Mouse (Mus musculus): ENCODE data around the gene Ift57.

DNA sequence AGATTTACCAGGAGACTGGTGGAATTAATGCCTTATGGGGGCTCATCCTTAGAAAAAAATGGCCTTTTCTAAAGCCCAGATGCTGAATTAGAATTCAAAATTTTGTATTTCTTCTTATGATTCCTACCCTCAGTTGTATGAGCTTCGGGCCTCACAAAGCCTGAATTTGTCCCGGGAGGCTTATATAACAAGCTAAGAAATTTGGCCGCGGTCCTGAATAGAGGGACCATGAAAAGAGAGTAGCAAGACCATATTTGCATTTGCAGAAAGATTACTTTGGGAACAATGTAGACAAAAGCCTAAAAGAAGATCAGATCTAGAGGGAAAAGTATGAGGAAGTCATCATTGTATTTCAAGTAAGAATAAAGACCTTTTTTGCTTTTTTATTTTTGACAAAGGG is 14.1 kb upstream of the Ift57 start:
- TF ChIP-seq CTCF (conservative IDR thresholded peaks at IDR 0.05; ENCODE audit: low read length) (no peak), POU5F1 (IDR thresholded peaks at IDR 0.05; ENCODE audit: borderline replicate concordance, low read length) (no peak), NANOG (IDR thresholded peaks at IDR 0.05; ENCODE audit: borderline replicate concordance, low read length) (no peak)

Measured in E14TG2a.4 (cell line).